Mouse (Mus musculus): ENCODE results near the gene Rpusd3.

Gene Rpusd3

DNA sequence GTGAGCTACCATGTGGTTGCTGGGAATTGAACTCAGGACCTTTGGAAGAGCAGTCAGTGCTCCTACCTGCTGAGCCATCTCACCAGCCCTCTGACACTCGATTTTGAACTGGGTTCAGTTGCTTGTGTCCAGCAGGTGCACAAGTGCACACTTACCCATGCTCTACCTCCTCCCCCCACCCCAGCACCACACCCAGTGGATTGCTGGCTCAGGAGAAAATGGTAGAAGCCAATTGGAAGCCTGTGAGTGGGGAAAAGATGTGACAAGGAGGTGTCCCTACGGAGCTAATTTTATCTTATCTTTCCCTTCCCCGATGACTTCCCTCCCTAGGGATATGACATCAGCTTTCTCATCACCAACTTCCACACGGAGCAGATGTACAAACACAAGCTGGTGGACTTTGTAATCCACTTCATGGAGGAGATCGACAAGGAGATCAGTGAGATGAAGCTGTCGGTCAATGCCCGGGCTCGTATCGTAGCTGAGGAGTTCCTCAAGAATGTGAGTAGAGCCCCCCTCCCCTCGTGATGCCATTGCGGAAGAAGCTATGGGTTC is 33.9 kb downstream of the Rpusd3 start:
- in situ Hi-C loops (cut with MboI): no loop called here

DNA sequence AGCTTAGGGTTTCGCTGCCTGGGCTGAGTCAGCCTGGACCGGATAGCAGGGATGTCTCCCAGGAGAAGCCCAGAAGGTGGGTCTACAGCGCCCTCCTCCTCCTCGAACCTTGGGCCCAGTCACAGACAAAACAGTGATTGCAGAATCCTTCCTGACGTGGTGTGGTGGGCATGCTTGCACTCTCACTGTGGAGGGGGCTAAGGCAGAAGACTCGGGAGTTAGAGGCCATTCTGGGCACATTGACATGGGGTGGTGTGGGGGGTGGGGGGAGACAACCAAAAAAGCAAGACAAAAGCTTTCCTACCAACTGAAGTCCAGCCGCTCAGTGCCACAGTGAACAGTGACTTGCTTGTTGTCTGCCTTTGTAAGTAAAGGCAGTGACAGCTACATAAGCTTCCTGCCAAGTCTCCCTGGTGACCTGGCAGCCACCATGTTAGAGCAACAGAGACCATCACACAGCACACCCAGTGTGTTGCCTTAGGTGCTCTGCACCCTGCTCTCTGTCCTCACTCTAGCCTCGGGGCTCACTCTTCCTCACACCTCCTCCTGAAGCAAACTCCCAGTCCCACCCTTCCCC is 34.7 kb downstream of the Rpusd3 start:
- in situ Hi-C loops (cut with MboI): no loop called here

DNA sequence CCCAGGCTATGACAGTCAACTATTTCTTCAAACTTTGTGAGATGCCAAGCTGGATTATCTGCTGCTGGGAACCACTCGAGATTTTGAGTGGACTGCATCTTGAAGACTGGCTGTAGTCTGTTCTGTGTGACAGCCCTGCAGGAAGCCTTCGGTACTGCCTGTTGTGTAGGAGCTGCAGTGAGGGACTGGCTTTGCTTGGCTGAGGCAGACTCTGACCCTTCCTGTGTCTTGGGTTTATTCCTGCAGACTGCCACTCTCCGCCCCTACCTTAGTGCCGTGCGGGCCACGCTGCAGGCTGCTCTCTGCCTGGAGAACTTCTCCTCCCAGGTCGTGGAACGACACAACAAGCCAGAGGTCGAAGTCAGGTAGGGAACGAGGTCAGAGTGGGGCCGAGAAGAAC is 38.7 kb downstream of the Rpusd3 start:
- in situ Hi-C loops (cut with MboI): no loop called here

DNA sequence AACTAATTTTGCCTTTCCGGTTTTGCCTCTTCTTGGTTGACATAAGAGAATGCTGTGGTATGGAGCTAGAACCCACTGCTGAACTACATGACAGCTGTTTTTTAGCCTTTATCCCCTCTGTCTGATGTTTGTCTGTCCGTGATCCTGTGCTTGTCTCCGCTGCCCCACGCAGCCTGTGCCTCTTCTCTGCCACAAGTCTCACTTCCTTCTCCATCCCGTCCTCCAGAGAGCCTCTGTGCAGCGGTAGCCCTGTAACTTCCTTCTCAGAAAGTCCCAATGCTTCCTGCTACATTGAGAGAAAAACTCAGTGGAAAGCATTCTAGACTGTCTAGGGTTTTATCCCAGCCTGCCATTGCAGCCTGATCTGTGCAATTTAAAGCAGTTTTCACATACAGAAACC is 39.9 kb downstream of the Rpusd3 start:
- in situ Hi-C loops (cut with MboI): loop anchor here (5.0 kb wide), 1 partner anchor 52 kb away; the partner anchor contains the start of gene Ogg1

DNA sequence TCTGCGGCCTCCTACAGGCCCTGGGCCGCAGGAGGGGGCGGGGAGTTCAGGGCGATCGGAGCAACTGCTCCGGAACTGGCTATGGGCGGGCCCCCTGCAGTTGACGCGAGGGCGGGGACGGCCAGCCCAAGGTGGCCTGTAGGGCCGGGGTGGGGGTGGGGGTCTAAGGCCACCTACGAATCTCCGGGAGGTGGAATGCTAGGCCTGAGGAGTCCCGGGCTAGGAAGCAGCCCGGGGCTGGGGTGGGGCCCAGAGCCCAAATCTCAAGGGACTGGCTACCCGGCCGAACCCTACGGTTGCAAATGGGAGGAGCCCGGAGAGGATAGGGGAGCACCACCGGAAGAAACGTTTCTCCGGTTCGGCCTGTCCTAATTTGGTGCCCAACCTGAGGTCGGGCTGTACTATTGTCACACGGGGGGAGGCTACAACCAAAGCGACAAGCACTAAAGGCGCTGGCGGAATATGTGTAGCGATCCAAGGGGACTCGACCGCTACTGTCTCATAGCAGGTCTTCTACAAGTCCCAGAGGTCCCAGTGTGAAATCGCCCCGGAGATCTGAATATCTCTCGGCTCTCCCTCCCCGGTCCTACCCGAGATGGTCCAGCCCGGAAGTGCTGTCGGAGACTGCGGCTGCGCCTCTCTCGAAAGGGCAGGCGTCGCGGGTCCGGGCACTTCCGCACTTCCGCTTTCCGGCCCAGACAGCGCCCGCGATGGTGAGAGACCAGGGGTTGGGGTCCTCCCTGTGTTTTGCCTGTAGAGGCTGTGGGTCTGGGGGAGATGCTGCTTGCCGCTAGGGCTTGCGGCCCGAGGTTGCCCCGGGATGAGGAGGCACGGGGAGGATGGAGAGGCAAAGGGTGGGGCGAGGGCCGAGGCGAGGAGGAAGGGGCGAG is 41.4 kb downstream of the Rpusd3 start, which contains the start of the genes Tada3 and Arpc4:
TSS of gene Tada3 (minus strand) at position 388 of the 890 bp plus-strand sequence.
TSS of gene Arpc4 (plus strand) at position 620 of the 890 bp plus-strand sequence.
- in situ Hi-C loops (cut with MboI): loop anchor here (5.0 kb wide), 1 partner anchor 50 kb away; the partner anchor contains the start of gene Ogg1

DNA sequence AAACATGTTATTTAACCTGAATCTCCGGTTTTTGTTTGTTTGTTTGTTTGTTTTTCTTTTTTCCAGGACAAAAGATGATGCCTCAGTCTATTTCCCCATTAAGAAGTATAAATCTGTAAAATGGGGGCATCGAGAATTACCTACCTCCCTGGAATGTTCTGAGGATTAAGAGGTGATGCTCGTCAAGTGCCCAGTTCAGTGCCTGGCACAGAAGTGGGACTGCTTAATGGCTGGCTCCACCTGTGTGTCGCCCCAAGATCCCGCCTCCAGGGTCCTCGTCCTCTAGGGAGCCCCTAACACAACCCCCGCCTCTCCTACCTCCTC is 42.0 kb downstream of the Rpusd3 start:
- in situ Hi-C loops (cut with MboI): loop anchor here (5.0 kb wide), 1 partner anchor 50 kb away; the partner anchor contains the start of gene Ogg1

DNA sequence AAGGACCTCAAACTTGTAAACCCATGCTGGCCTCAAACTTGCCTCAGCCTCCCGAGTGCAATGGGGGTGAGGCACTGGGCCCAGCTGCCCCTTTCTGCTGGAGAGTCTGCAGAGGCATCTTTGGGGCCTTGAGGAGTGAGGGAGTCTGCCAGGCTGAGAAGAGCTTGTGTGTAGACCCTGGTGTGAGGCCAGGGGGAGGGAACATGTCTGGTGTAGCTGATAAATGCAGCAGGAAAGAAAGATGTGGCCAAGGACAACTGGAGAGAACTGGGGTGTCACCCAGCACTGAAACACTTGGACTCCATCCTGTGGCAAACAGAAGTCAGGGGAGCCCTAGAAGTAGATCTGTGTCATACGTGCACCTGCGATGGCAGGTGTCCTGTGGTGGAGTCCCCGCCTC is 45.6 kb downstream of the Rpusd3 start:
- in situ Hi-C loops (cut with MboI): no loop called here

DNA sequence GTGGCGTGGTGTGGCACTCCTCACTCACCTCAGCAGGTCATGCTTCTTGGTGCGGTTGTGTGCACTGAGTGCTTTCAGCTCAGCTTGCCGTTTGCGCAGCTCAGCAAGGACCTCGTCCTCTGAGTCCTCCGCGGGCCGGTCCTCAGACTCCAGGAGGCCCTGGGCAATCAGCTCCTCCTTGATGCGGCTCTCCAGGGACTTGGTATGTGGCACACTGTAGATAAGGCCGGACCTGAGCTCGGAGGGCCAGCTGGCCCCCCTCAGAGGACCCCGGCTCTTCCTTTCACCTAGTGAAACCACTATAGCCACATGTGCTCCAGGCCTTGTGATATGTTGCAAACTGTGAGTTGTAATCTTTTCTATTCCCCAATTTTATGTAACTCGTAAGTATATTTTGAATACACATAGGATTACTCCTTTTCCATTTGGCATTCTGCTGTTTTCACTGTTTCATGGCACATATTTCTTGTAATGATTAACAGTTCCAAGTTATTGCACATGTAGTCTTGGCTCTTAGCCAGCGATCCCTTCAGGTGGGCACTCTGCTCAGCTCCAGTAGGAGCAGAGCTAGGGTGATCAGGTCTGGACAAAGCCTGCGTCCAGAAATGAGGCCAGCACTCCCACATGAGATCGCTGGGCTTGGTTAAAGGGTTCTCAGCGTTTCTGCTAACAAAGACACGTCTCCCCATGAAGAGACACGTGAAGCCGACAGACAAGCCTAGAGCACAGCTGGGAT is 48.8 kb downstream of the Rpusd3 start:
- in situ Hi-C loops (cut with MboI): no loop called here

DNA sequence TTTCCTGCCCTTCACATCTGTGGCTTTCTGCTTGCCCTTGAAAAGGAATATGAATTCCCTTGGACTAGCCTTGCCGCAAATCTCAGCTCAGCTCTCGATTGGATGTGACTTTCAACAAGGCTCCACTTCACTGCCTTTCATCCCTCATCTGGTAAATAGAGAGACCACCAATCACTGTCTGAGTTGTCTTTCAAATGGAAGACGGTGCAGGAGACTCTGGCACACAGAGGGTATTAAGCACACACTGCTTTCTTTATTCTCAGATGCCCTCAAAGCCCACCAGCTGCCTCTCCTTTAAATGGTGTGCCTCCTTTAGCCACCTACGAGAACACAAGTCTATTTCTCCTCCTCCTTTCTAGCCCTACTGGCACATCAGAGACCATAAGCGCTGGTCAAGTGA is 50.6 kb downstream of the Rpusd3 start:
- in situ Hi-C loops (cut with MboI): no loop called here

DNA sequence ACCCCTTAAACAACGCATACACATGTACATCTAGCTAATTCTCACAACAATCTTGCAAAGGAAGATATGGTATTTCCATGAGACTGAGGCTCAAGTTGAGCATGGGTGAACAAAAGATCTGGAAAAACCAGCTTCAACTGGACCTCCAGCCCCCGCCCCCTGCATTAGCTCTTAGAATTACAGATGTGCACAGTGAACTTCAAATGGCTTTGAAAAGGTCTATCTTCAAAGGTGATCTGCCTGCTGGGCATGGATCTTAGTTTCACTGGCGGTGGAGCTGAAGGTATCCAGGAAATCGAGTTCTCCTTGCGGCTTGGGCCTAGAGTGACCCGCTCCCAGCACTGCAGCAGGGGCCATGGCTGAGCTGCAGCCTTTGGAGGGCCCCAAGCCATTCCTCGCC is 51.0 kb downstream of the Rpusd3 start:
- in situ Hi-C loops (cut with MboI): no loop called here

DNA sequence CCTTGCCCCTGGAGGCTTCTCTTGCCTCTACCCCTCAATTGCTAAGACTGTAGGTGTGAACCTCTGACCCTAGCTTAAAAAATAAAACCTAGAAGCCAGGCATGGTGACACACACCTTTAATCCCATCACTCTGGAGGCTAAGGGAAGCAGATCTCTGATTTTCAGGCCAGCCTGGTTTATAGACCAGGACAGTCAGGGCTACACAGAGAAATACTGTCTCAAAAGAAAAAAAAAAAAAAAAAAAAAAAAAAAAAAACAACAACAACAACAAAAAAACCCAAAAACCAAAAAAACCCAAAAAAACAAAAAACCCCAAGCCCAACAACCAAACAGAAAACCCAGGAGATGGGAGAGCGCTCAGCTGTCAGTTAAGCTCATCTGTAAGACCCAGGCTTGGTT is 51.6 kb downstream of the Rpusd3 start:
- in situ Hi-C loops (cut with MboI): no loop called here

DNA sequence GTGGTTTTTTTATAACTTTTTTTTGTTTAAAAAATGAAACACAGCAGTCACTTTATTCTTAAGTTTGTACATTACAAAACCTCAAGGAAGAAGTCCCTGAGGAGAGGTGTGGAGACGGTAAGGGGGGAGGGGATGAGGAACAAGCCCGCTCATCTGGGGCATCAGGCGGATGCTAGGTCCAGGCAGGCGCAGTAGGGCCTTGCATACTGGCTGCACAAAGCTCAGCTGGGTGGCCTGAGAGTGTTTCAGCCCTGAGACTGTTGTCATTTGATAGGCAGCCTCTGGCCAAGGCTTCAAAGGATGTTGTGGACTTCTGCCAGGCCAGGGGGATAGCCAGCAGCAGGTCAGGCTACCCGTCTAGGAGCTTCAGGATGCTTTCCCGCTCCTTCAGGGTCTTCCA is 52.5 kb downstream of the Rpusd3 start:
- in situ Hi-C loops (cut with MboI): no loop called here
